Mouse (Mus musculus): Measurements from ENCODE around the gene Lilr4b.
"Not testable (repeated sequence)": the region's sequence is repeated elsewhere in the genome, so short reads cannot be mapped to it uniquely, and the experiment has no call there.

Lilr4b gene

DNA sequence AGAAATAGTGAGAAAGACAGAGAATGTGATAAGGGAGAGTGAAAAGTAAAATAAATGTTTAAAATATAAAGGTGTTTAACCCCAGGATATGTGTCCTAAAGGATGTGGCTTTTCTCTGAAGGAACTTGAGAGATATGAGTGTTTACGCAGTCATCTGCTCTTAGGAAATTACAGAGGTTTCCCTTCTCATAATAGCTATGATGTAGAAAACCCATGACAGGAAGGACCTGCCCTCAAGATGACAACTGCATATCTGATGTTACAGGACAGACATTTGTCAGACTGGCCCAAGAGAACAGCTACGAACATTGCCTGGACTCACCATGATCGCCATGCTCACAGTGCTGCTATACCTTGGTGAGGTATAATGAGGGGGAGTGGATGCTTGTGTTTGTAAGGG lies at the start of gene Lilr4b, which contains the start of gene Gm49339:
Gene Lilr4b (plus strand): TSS at position 236 of the 400 bp plus-strand sequence.
Gene Gm49339 (plus strand): TSS at position 216 of the 400 bp plus-strand sequence.
- not testable (repeated sequence) for DNase-seq

DNA sequence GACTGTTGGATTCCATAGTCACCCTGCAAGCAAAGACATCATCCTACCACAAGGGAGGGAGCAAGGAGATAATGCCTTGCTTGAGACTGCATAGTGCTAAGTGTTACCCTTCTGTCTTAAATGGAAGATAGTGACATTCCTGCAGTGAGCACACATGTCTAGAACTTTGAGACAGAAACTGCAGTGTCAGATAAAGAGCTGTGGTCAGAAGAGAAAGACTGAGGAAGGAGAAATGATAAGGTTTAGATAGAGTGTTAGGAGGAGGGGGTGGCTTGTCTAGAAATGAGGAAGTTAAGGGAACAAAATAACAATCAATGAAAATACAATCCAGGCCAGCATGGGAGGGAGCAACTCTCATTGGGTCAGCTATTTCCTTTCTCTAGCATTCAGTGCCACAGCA lies 47.5 kb upstream of the Lilr4b start:
- no peak for DNase-seq

DNA sequence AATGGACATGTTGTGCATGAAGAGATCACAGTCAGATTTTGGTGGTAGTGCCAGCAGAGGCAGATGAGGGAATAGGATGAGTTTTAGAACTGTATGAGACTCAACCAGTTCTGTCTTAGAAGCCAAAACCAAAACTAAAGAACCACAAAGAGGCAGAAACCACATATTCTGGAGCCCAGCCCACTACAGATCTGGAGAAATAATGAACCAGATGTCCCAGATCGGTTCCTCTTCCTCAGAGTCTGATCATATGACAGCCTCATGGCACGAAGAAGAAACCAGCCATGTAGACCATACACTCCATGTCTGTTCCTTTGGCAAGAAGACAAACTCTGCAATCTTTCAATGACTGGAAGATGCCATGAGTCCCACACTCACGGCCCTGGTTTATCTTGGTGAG lies 44.7 kb upstream of the Lilr4b start:
- DNase-seq, result peak in 1 of 2 experiments; percentile 2

DNA sequence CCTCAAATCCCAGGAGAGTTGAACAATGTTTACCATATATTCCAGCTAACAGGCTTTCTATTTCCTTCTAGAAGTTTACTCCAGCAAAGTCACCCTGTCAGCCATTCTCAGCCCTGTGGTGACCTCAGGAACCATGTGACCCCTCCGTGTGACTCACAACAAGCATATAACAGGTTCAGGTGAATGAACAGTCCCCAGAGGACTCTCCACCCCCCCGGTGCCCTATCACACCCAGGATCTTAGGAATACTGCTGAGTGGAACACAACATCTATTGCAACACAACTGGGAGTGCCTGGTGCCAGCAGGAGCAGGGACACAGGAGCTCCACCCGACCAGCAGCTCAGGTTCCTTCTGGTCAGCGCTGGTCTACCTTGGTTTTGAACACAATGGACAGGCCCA lies 28.8 kb upstream of the Lilr4b start:
- DNase-seq, result no peak

DNA sequence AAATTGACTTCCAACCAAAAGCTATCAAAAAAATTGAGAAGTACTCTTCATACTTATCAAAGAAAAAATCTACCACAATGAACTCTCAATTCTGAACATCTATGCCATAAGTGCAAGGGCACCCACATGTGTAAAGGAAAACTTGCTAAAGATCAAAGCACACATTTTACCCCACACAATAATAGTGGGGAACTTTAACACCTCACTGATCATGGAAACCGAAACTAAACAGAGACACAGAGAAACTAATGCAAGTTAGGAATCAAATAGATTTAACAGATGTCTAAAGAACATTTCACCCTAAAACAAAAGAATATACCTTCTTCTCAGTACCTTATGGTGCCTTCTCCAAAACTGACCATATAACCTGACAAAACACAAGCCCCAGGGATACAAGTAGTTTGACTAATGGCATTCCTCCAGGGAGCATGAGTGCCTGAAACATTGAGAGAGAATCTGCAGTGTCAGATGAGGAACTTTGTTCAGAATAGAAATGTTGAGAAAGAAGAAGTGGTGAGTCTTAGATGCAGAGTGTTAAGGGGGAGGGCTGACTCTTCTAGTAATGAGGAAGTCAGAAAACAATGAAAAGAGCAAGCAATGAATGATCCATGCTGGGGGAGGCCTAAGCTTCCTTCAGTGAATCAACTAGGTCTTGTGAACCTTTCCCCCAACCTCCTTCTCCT lies 26.7 kb upstream of the Lilr4b start:
- DNase-seq, result no peak

DNA sequence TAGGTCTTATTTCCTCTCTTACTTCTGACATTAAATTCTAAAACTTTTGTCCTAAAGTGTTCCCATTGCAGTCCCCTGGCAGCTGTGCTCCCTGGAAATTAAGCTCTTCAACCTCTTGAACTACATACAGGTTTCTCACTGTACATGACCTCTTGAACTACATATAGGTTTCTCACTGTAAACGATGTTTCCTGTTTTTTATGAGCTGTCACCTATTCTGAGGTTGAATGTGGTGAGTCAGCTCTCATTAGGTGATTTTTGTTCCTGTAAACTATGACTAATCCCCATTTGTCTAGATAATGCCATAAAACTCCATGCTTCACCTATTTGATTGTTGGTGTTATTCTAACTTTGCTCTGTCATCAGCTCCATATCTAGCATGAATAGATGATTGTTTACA lies 26.1 kb upstream of the Lilr4b start:
- DNase-seq, result no peak

DNA sequence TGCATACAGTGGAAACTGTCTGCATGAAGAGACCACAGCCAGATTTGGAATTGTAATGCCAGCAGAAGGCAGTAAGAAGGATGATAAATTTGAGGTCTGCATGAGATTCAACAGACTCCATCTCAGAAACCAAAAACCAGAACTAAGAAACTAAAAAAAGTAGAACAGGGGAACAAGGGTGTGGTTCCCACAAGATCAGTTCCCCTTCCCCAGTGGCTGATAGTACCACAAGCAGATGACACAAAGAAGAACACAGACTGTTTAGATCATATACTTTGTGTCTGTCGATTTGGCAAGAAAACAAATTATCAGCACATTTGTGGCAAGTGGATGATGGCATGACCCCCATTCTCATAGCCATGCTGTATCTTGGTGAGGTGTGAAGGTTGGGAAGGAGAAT lies 24.7 kb upstream of the Lilr4b start:
- no peak for DNase-seq

DNA sequence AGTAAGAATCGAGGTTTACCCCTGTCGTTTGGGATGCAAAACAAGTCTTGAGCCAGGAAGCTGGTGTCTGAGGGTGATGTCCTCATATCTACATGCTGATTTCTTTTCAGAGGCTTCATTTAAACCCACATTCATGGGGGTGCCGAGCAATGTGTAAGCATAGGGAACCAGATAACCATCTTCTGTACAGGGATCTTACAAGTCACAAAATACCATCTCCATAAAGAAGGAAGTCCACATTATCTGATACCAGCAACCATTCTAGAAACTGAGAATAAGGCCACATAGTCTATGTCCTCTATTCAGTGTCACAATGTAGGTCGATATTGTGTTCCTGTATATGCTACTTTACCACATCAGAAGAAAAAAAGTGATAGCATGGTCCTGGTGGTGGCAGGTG lies 24.1 kb upstream of the Lilr4b start:
- DNase-seq, result no peak

DNA sequence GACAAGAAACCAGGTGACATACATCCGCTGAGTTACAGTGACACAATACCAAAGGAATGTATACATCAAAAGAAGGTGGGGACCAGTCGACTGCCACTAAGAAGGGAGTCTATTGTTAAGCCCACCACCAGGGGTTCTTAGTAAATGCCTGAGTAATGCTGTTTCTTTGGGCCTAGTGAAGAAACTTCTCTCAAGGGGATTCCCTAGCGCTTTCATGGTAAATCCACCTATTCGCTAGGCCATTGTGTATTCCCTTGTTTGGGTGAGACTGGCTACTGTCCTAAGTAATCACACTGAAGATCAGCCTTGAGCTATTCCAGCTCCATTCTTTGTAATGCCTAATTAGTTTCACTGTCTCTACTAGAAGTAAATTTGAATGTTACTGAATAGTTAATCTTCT lies 16.6 kb upstream of the Lilr4b start:
- DNase-seq, result not testable (repeated sequence)

DNA sequence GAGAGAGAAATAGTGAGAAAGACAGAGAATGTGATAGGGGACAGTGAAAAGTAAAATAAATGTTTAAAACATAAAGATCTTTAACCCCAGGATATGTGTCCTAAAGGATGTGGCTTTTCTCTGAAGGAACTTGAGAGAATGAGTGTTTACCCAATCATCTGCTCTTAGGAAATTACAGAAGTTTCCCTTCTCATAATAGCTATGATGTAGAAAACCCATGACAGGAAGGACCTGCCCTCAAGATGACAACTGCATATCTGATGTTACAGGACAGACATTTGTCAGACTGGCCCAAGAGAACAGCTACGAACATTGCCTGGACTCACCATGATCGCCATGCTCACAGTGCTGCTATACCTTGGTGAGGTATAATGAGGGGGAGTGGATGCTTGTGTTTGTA lies 10.3 kb downstream of the Lilr4b start, which contains the start of gene Lilrb4a:
Gene Lilrb4a (plus strand): TSS at position 266 of the 400 bp plus-strand sequence.
- not testable (repeated sequence) for DNase-seq

DNA sequence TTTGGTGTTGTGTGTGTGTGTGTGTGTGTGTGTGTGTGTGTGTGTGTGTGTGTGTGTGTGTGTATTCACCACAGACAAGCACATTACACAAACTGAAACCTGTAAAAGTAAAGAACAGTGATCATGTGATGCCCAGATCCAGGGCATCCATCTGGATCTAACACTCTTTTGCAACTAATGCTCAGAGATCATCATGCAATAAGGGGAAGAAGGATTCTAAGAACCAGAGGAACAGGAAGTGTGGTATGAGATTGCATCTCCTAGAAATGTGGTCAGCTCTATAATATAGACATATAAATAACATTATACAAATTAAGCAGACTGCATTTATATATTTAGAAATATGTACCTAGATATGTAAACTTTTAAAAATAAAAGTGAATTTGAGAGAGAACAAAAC lies 39.6 kb downstream of the Lilr4b start:
- DNase-seq, result no peak

DNA sequence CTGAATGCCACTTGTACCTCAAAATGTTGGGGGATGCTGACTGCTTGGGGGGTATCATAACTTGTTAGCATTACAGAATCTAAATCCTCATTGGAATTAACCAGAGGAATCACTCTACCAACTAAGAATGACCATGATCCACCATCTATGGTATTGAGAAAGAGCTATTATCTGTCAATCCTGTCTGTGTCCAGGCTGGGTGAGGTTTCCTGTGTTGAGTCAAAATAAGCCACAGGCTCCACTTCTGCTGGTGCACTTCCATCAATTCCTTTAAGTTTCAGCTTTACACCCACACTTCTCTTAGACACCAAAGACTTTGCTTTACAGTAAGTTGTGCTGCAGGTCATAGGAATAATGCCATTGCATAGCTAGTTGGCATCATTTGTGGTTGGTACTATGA lies 41.0 kb downstream of the Lilr4b start:
- no peak for DNase-seq

DNA sequence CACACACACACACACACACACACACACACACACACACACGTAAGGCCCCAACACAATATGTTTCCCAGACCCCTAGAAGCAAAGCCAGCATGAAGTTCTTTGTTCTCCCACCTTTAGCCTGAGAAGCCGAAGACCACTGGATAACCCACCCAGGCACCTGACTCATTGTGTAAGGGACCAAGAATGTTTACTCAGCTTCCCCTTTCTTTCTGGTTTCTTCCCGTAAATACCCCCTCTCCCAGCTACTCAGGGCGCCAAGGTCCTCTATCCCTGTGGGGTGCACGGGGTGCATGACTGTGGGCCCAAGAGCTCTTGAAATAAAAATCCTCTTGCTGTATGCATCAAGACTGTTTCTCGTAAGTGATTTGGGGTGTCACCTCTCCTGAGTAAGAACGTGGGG lies 45.7 kb downstream of the Lilr4b start:
- no peak for DNase-seq

DNA sequence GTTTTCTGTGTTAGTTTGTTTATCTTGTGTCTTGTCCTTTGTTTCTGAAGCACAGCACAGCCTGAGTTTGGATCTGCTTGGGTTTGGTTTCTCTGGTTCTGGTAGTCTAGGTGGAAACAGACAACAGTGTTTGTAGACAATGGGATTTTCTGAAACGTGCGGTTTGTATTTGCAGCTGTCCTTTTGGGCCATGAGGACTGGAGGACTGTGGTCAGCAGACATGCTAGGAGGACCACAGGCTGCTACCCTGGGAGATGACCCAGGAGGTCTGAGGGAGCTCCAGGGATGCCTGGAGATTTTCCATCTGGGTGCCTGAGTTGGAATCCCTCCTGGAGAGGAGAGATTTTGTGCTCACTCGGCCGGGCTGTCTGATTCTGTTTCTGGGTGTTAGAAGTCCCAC lies 46.2 kb downstream of the Lilr4b start:
- DNase-seq, result no peak

DNA sequence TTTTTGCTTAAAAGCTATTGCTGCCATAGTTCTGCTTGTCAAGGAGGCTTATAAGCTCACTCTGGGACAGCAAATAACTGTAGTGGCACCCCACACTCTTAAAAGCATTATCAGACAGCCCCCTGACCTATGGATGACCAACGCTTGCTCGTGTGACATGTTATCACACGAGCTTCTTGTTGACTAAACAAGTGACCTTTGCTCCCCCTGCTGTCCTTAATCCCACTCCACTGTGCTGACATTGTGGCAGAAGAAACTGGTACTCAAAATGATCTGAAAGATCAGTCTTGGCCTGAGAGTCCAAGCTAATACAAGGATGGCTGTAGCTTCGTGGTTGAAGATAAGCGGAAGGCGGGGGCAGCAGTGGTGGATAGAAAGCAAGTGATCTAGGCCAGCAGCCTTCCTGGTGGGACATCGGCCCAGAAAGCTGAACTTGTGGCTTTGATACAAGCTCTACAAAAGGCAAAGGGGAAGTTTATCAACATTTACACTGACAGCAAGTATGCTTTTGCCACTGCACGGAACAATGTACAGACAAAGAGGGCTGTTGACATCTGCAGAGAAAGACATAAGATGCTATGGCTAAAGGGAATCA lies 48.5 kb downstream of the Lilr4b start:
- DNase-seq, result no peak

DNA sequence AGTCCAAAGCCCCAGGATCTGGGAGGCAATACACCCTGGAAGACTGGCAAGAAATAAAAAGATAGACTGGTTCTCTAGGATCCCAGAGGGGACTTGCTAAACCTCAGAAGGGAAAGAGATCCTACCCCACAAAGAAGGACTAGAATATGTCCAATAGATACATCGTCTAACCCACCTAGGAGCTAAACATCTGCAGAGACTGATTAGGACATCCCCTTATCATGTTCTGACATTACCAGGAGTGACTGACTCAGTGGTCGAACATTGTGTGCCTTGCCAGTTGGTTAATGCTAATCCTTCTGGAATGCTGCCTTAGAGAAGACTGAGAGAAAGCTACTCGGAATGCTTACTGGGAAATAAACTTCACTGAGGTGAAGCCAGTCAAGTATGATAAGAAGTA lies 49.1 kb downstream of the Lilr4b start:
- DNase-seq, result no peak

DNA sequence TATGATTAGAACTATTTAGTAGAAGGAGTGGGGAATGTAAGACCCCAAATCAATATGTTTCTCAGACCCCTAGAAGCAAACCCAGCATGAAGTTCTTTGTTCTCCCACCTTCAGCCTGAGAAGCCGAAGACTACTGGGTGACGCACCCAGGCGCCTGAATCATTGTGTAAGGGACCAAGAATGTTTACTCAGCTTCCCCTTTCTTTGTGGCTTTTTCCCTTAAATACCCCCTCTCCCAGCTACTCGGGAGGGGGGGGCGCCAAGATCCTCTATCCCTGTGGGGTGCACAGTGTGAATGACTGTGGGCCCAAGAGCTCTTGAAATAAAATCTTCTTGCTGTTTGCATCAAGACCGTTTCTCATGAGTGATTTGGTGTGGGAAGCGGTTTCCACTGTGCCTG lies 50.4 kb downstream of the Lilr4b start:
- DNase-seq, result no peak

Data from cerebellum, postnatal 14 days (tissue).